Mouse (Mus musculus): ENCODE results near the gene Gpha2.

GRCm38 (mm10) chr19:6272738-6273137, 46.6 kb downstream of the Gpha2 start:
- TF ChIP-seq POLR2A (IDR thresholded peaks at IDR 0.05; ENCODE audit: low read depth, low read length) (no peak), CTCF (IDR thresholded peaks at IDR 0.05; ENCODE audit: extremely low read depth, insufficient read length, insufficient replicate concordance, low read depth, low read length) (no peak)

Measured in small intestine, adult 2 months (tissue).